Mouse (Mus musculus) hindbrain, embryonic 16.5 days (tissue): ENCODE data around the gene Syt17. TPM values are rescaled to one million over a fixed set of nuclear protein-coding genes. Genes with fewer than 3 reads are reported as not detected.

Experiments used
- ATAC-seq: fragments of 200-750 bp; cut with Nextera tagmentation; 2 replicates; pipeline ENCODE4 v1.8.0; 2017; ENCODE audit warnings: moderate TSS enrichment, moderate library complexity
- H3K27ac ChIP-seq: fragments of 300-500 bp; sonication (generic); 2 replicates; pipeline ENCODE4 v1.5.1; 2014; ENCODE audit warnings: low read depth, mild to moderate bottlenecking, control low read depth, low read length, moderate library complexity
- H3K27me3 ChIP-seq: fragments of 300-500 bp; sonication (generic); replicated peaks from 2 replicates; pipeline ENCODE4 v1.6.1; 2014; ENCODE audit warnings: low read length; ENCODE audit not compliant: control insufficient read depth, insufficient read depth
- H3K36me3 ChIP-seq: fragments of 300-500 bp; sonication (generic); 2 replicates; pipeline ENCODE4 v1.6.1; 2014; ENCODE audit warnings: mild to moderate bottlenecking, low read length, moderate library complexity, mixed read lengths; ENCODE audit not compliant: control insufficient read depth, insufficient read depth
- H3K4me1 ChIP-seq: fragments of 300-500 bp; sonication (generic); 2 replicates; pipeline ENCODE4 v1.6.1; 2014; ENCODE audit warnings: low read depth, low read length; ENCODE audit not compliant: control insufficient read depth, insufficient read depth
- H3K4me2 ChIP-seq: fragments of 300-500 bp; sonication (generic); 2 replicates; pipeline ENCODE4 v1.6.1; 2014; ENCODE audit warnings: mild to moderate bottlenecking, low read length, control low read depth, moderate library complexity
- H3K4me3 ChIP-seq: fragments of 300-500 bp; sonication (generic); 2 replicates; pipeline ENCODE4 v1.5.1; 2014; ENCODE audit warnings: mild to moderate bottlenecking, low read length, control low read depth, moderate library complexity
- H3K9ac ChIP-seq: fragments of 300-500 bp; sonication (generic); 2 replicates; pipeline ENCODE4 v1.6.1; 2014; ENCODE audit warnings: low read depth, mild to moderate bottlenecking, control low read depth, low read length, moderate library complexity
- H3K9me3 ChIP-seq: fragments of 300-500 bp; sonication (generic); 2 replicates; pipeline ENCODE4 v1.6.1; 2014; ENCODE audit warnings: mild to moderate bottlenecking, low read length, moderate library complexity; ENCODE audit not compliant: control insufficient read depth
- WGBS: fragments of 180-500 bp; shearing (Covaris S2); extraction: QIAGEN DNeasy Blood & Tissue Kit; methylation state at CpG from one replicate; pipeline ENCODE4 v1.1.7; 2014; 5-methylcytosine and 5-hydroxymethylcytosine counted together
- polyA plus RNA-seq: library from polyadenylated mRNA; unstranded; fragments of >200 nt; fragmentation: Nextera tagmentation; extraction: Ambion mirVana; gene quantifications from 2 replicates; pipeline ENCODE4 v1.2.1, GENCODE M21; 2015

Gene Syt17
- polyA plus RNA-seq, 1 experiment from 2014 or later, result 28.3 TPM

DNA sequence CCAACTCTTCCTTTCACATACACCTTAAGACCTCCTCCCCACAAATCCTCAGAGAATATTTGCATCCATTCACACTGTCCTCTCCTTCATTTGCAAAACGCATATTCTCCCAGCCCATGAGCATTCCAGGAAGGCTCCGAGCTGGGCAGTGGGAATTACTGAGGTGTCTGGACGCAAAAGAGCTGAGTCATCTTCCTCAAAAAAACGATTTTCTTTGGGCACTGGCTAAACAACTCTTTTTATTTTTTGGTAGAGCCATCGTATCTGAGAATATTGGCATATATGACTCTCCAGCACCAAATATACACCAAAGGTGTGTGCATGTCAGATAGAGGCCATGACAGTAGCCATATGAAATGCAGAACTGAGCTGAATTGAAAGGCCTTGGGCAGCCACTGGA lies 38.9 kb upstream of the Syt17 start:
- Histone ChIP-seq H3K4me2 (no peak overlapping the region), H3K4me1 (peaks cover 10% of the 10 kb centered on the region), H3K9me3 (no peaks in the 10 kb centered on the region), H3K36me3 (no peaks in the 10 kb centered on the region), H3K27me3 (peaks cover 21% of the 10 kb centered on the region), H3K27ac (no peak overlapping the region), H3K4me3 (no peak overlapping the region), H3K9ac (no peak overlapping the region)
- WGBS, result 62% methylated on average over 5 of the region's 5 CpGs
- no peak for ATAC-seq

DNA sequence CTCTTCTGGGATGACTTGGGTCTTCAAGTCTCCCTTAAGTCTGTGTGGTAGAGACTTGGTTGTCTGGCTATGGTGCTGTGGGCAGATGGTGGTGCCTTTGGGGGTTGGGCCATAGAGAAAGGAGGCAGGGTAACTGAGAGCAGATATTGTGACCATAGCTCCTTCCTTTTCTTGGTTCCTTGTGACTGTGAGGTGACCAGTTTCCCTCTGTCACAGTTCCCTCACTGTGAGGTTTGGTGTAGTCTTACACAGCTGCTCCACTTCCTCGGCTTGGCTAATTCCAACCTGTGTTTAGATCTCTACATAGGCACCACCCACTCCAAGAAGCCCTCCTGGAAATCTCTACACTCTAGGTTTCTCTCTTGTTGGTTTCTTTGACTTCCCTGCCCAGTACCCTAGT lies 36.0 kb upstream of the Syt17 start:
- WGBS, result 87% methylated on average over 1 of the region's 1 CpGs
- no peaks in the 10 kb centered on the region for H3K4me1 ChIP-seq
- ATAC-seq, result no peak
- H3K27me3 ChIP-seq, result 0 out of 2 replicates have a peak, but pooled peaks cover 2% of the 10 kb centered on the region
- no peak overlapping the region for H3K4me2 ChIP-seq
- H3K4me3 ChIP-seq, result no peak overlapping the region
- H3K9me3 ChIP-seq, result no peaks in the 10 kb centered on the region
- H3K9ac ChIP-seq, result no peak overlapping the region
- no peak overlapping the region for H3K27ac ChIP-seq
- no peaks in the 10 kb centered on the region for H3K36me3 ChIP-seq

DNA sequence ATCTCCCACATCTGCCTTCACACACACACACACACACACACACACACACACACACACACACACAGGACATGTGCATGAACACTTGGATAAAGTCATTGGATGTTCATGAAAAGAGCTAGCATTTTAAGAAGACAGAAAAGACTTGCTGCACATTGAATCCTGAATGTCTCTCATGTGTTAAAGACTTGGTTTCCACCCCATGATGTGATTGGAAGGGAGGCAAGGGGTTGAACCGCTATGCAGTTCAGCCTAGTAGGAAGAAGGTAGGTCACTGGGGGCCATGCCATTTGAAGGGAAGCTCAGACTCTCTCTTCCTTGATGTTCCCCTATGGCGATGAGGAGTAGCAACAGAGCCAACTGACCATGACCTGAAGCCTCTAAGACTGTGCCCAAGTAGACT lies 34.0 kb upstream of the Syt17 start:
- Histone ChIP-seq H3K9me3 (no peaks in the 10 kb centered on the region), H3K9ac (no peak overlapping the region), H3K27me3 (no peaks in the 10 kb centered on the region), H3K4me2 (no peak overlapping the region), H3K27ac (no peak overlapping the region), H3K4me1 (no peaks in the 10 kb centered on the region), H3K36me3 (no peaks in the 10 kb centered on the region), H3K4me3 (no peak overlapping the region)
- ATAC-seq, result no peak
- WGBS, result 85% methylated on average over 2 of the region's 2 CpGs

DNA sequence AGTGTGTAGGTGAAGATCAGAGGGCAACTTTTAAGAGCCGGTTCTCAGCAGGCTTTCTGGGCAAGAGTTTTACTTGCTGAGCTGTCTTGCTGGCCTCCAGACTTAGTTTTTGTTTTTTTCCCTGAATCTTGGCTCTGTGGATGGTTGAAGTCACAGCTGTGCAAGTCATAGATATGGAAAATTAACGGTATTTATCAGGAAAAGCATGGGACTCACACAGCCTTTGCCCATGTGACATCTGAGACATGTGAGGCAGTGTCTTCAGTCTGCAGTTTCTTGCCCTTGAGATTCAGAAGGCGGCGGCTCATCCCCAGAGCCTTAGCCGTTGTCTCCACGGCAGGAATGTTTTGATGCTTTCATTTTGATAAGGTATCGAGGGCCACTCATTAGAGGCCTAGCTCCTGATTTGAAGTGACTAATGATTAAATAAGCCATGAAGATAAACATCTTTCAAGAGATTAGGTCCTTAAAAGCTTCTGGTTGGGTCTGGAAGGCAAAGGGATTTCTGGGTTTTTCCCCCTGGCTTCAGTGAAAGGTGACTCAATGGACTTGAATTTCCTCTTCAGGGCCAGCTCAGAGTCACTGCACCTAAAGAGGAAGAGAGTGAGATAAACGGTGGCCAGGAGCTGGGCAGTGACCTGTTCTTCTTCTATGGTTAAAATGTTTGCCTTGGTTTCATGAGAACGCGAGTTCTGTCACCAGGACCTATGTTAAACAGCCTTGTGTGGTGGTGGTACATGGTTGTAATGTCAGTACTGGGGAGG lies 33.2 kb upstream of the Syt17 start:
- Histone ChIP-seq H3K4me1 (no peaks in the 10 kb centered on the region), H3K4me2 (no peak overlapping the region), H3K4me3 (no peak overlapping the region), H3K9ac (no peak overlapping the region), H3K9me3 (no peaks in the 10 kb centered on the region), H3K27me3 (no peaks in the 10 kb centered on the region), H3K27ac (no peak overlapping the region), H3K36me3 (no peaks in the 10 kb centered on the region)
- 88% methylated on average over 10 of the region's 10 CpGs for WGBS
- no peak for ATAC-seq

DNA sequence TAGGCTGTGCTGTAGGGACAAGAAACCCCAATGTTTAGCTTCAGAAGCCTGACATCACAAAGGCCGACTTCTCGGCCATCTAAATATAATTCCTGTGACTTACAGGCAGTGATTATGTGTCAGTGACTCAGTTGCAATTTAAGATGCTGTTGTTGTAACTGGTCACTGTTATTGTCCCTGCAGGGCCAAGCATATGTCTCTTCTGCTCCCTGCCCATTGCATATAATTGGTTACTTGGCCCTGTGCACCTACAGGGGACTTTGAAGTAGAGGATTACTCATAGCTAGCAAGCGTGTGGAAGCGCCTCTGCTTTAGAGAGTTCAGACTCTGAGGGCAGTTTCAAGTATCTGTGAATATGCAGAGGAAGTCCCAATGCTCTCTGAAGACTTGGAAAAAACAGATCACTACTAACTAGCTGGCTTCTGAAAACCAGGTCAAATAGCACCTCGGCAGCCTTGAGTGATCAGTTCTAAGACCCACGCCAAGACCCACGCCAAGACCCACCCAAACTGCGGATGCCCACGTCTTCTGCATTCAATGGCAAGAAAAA lies 32.2 kb upstream of the Syt17 start:
- no peak for ATAC-seq
- H3K9me3 ChIP-seq, result no peaks in the 10 kb centered on the region
- no peaks in the 10 kb centered on the region for H3K4me1 ChIP-seq
- H3K27me3 ChIP-seq, result no peaks in the 10 kb centered on the region
- no peak overlapping the region for H3K4me3 ChIP-seq
- no peak overlapping the region for H3K27ac ChIP-seq
- H3K9ac ChIP-seq, result no peak overlapping the region
- 96% methylated on average over 9 of the region's 9 CpGs for WGBS
- no peaks in the 10 kb centered on the region for H3K36me3 ChIP-seq
- no peak overlapping the region for H3K4me2 ChIP-seq

DNA sequence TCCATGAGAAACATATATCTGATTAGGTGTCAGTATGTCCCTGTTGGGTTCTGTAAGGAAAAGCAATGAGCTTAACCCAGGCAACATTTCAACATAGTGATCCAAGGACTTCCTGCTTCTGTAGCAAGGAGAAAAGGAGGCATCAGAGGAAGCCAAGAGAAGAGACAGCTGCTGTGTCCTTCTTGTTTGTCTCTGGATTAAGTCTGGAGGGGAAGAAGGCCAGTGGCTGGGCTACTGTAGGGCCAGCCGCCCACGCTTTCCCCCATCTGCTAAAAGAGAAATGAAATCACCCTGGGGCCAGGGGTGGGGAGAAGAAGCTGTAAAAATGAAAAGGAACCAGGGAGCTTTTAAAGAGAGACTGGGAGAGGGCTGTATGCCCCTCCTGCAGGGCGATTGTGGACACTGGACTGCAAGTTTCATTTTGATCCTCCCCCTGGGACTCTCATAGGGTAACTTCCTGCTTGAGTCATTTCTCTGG lies 30.9 kb upstream of the Syt17 start:
- Histone ChIP-seq H3K27me3 (no peaks in the 10 kb centered on the region), H3K9me3 (peaks cover 6% of the 10 kb centered on the region; the same call in 1 of the 2 replicates), H3K4me3 (no peak overlapping the region), H3K27ac (no peak overlapping the region), H3K4me1 (no peaks in the 10 kb centered on the region), H3K36me3 (no peaks in the 10 kb centered on the region), H3K4me2 (no peak overlapping the region), H3K9ac (no peak overlapping the region)
- 70% methylated on average over 3 of the region's 3 CpGs for WGBS
- no peak for ATAC-seq

DNA sequence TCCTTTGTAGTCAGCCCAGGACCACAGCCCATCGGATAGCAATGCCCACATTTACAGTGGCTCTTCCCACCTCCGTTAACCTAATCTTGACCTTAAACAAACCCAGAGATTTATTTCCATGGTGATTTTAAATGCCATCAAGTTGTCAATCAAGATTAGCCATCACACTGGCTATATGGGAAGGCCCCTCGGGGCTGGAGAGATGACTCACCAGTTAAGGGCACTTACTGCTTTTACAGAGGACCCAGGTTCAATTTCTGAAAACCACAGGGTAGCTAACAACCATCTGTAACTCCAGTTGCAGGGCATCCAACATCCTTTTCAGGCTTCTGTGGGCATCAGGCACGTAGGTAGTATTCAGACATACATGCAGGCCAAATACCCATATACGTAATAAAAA lies 28.4 kb upstream of the Syt17 start:
- no peaks in the 10 kb centered on the region for H3K36me3 ChIP-seq
- no peak overlapping the region for H3K9ac ChIP-seq
- no peak for ATAC-seq
- H3K4me1 ChIP-seq, result no peaks in the 10 kb centered on the region
- WGBS, result 82% methylated on average over 5 of the region's 5 CpGs
- no peaks in the 10 kb centered on the region for H3K27me3 ChIP-seq
- H3K4me2 ChIP-seq, result no peak overlapping the region
- no peak overlapping the region for H3K27ac ChIP-seq
- H3K9me3 ChIP-seq, result peaks cover 6% of the 10 kb centered on the region; the same call in 1 of the 2 replicates
- no peak overlapping the region for H3K4me3 ChIP-seq

DNA sequence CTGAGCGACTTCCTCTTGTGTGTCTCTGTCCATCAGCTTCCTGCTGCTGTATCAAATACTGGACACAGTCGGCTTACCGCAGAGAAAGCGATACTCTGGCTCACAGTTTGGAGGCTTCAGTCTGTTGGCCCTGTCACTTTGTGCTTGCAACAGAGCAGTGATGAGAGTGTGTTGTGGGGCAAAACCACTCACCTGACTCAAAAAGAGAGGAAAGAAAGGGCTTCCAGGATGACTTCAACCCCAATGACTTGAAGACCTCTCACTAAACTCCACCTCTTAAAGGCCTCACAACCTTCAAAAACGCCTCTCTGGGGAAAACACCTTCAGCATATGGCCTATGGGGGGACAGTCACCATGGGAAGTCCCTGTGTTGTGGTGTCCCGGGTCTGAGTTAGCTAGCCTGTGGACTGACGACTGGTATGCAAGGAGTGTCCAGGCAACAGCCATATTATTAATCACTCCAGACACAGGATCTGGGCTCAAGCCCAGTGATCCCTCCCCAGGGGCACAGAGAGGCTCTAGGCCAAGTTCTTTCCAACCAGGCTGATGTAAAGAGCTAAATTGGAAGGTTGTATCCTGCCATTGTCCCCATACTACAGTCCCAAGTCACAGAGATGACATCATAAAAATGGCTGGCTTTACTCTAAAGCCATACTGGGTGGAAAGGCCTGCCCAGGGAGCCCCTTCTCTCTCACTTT lies 27.1 kb upstream of the Syt17 start:
- Histone ChIP-seq H3K27ac (no peak overlapping the region), H3K4me2 (no peak overlapping the region), H3K27me3 (no peaks in the 10 kb centered on the region), H3K9ac (no peak overlapping the region), H3K9me3 (peaks cover 6% of the 10 kb centered on the region; the same call in 1 of the 2 replicates), H3K36me3 (no peaks in the 10 kb centered on the region), H3K4me3 (no peak overlapping the region), H3K4me1 (no peaks in the 10 kb centered on the region)
- no peak for ATAC-seq
- 86% methylated on average over 7 of the region's 7 CpGs for WGBS

DNA sequence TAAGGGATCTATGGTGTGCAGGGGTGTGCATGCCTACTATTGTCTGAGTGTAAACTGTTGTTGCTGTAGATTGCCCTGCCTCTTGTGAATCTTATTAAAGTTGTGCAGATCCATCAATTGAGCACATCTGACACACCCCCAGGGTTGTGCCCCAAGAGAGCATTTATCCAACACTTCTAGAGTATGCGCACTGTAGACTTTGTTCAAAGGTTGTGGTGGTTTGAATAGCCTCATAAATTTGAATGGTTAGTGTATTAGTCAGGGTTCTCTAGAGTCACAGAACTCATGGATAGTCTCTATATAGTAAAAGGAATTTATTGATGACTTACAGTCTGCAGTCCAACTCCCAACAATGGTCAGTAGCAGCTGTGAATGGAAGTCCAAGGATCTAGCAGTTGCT lies 24.9 kb upstream of the Syt17 start:
- Histone ChIP-seq H3K36me3 (no peaks in the 10 kb centered on the region), H3K4me3 (no peak overlapping the region), H3K27me3 (no peaks in the 10 kb centered on the region), H3K27ac (no peak overlapping the region), H3K4me1 (no peaks in the 10 kb centered on the region), H3K9me3 (peaks cover 6% of the 10 kb centered on the region; the same call in 1 of the 2 replicates), H3K4me2 (no peak overlapping the region), H3K9ac (no peak overlapping the region)
- ATAC-seq, result no peak
- WGBS, result 78% methylated on average over 1 of the region's 1 CpGs
